In genomic region chr4:87802140-87802539, GRCm38 (mm10) we compare ENCODE assay signal across 25 mouse cellular contexts.
A peak's percentile ranks its signal among the peaks of the same experiment; 100 is the strongest.
DNase-seq lines count a peak whose midpoint lies in the region; ATAC-seq lines count a peak whose summit lies in the region.
"Had no signal": no experiment of that assay in that cellular context is flagged by ENCODE, and none has a peak within 500 bp of the region (broad histone marks: within the 10 kb centered on the region; RNA-seq: fewer than 3 reads in every experiment).

No protein-coding gene starts in this region.

- H3K4me3 ChIP-seq in heart, embryonic 10.5 days = no peak overlapping the region
- H3K4me3 ChIP-seq in heart, embryonic 12.5 days = no peak overlapping the region
- no peak overlapping the region; the same call in 1 of the 2 replicates for H3K4me3 ChIP-seq in neural tube, embryonic 11.5 days (ENCODE audit: low read depth, low read length)
- H3K4me3 ChIP-seq in neural tube, embryonic 15.5 days (replicated peaks) = no peak overlapping the region
- H3K4me3 ChIP-seq: embryonic facial prominence, embryonic 10.5 days; hindbrain, embryonic 13.5 days; kidney, embryonic 15.5 days; lung, embryonic 15.5 days had no signal

- H3K9me3 ChIP-seq in heart, embryonic 10.5 days = no peaks in the 10 kb centered on the region
- no peaks in the 10 kb centered on the region for H3K9me3 ChIP-seq in heart, embryonic 12.5 days (replicated peaks)
- H3K9me3 ChIP-seq in neural tube, embryonic 11.5 days (ENCODE audit: control insufficient read depth, low read length) = no peaks in the 10 kb centered on the region
- H3K9me3 ChIP-seq in neural tube, embryonic 15.5 days (replicated peaks) = no peaks in the 10 kb centered on the region
- H3K9me3 ChIP-seq: embryonic facial prominence, embryonic 10.5 days; hindbrain, embryonic 13.5 days; kidney, embryonic 15.5 days; lung, embryonic 15.5 days had no signal

- H3K36me3 ChIP-seq in heart, embryonic 10.5 days = no peaks in the 10 kb centered on the region
- no peaks in the 10 kb centered on the region for H3K36me3 ChIP-seq in heart, embryonic 12.5 days
- H3K36me3 ChIP-seq in neural tube, embryonic 11.5 days (ENCODE audit: control insufficient read depth, insufficient read depth, low read length) = no peaks in the 10 kb centered on the region
- H3K36me3 ChIP-seq in neural tube, embryonic 15.5 days = no peaks in the 10 kb centered on the region
- H3K36me3 ChIP-seq: embryonic facial prominence, embryonic 10.5 days; hindbrain, embryonic 13.5 days; kidney, embryonic 15.5 days; lung, embryonic 15.5 days had no signal

- DNase-seq in embryo, embryonic 10 days (ENCODE audit: low spot score) = peak; percentile 13
- DNase-seq in embryo, embryonic 10.5 days (ENCODE audit: low spot score) = no peak
- DNase-seq in heart, embryonic 10.5 days (ENCODE audit: low spot score) = no peak
- no peak for DNase-seq in neural tube, embryonic 11.5 days (ENCODE audit: low spot score)
- no peak for DNase-seq in lung, postnatal 25 days (ENCODE audit: low spot score)
- DNase-seq in cerebellum, adult 11 months = no peak
- DNase-seq: adrenal gland, adult 8-10 months; cerebellum, adult 18-20 months; cerebellum, postnatal 25 days; gastrocnemius, postnatal 14 days; heart, adult 11 months; heart, postnatal 36 days; kidney, adult 11 months; kidney, postnatal 4 days; lung, postnatal 4 days; thymus, adult 18-20 months; thymus, postnatal 4 days had no signal

- peaks cover 25% of the 10 kb centered on the region for H3K4me1 ChIP-seq in heart, embryonic 10.5 days
- peaks cover 21% of the 10 kb centered on the region for H3K4me1 ChIP-seq in heart, embryonic 12.5 days (replicated peaks)
- H3K4me1 ChIP-seq in neural tube, embryonic 11.5 days (ENCODE audit: control insufficient read depth, insufficient read depth, low read length) = peaks cover 44% of the 10 kb centered on the region
- H3K4me1 ChIP-seq in neural tube, embryonic 15.5 days = peaks cover 15% of the 10 kb centered on the region; the same call in 1 of the 2 replicates

- no peak overlapping the region for H3K9ac ChIP-seq in heart, embryonic 12.5 days
- no peak overlapping the region for H3K9ac ChIP-seq in neural tube, embryonic 11.5 days (ENCODE audit: low read length)
- H3K9ac ChIP-seq in neural tube, embryonic 15.5 days (replicated peaks) = no peak overlapping the region
- H3K9ac ChIP-seq: hindbrain, embryonic 13.5 days; kidney, embryonic 15.5 days; lung, embryonic 15.5 days had no signal

- ATAC-seq in heart, embryonic 12.5 days (ENCODE audit: insufficient number of reproducible peaks, low FRiP score) = no peak
- peak; percentile 68 for ATAC-seq in neural tube, embryonic 11.5 days (ENCODE audit: insufficient read depth, low FRiP score, low TSS enrichment)
- no peak for ATAC-seq in neural tube, embryonic 15.5 days (ENCODE audit: low FRiP score)
- ATAC-seq: activated CD4-positive, CD25-positive, alpha-beta regulatory T cell, adult 4 months; forebrain, embryonic 14.5 days had no signal

- peak overlapping the region; percentile 42 for H3K27ac ChIP-seq in heart, embryonic 10.5 days
- no peak overlapping the region for H3K27ac ChIP-seq in heart, embryonic 12.5 days (ENCODE audit: poor library complexity, severe bottlenecking)
- peak overlapping the region; percentile 67 for H3K27ac ChIP-seq in neural tube, embryonic 11.5 days (ENCODE audit: low read depth, low read length)
- H3K27ac ChIP-seq in neural tube, embryonic 15.5 days (replicated peaks) = no peak overlapping the region
- H3K27ac ChIP-seq: embryonic facial prominence, embryonic 10.5 days; hindbrain, embryonic 13.5 days; kidney, embryonic 15.5 days; lung, embryonic 15.5 days had no signal

- H3K4me2 ChIP-seq in heart, embryonic 12.5 days = no peak overlapping the region
- no peak overlapping the region for H3K4me2 ChIP-seq in neural tube, embryonic 11.5 days (ENCODE audit: low read depth)
- no peak overlapping the region for H3K4me2 ChIP-seq in neural tube, embryonic 15.5 days
- H3K4me2 ChIP-seq: hindbrain, embryonic 13.5 days; kidney, embryonic 15.5 days; lung, embryonic 15.5 days had no signal

- WGBS in heart, embryonic 10.5 days = 80% methylated on average over 4 of the region's 4 CpGs
- 78% methylated on average over 4 of the region's 4 CpGs for WGBS in heart, embryonic 12.5 days
- 17% methylated on average over 4 of the region's 4 CpGs for WGBS in neural tube, embryonic 11.5 days
- 19% methylated on average over 4 of the region's 4 CpGs for WGBS in neural tube, embryonic 15.5 days

- H3K27me3 ChIP-seq in heart, embryonic 10.5 days (ENCODE audit: insufficient read depth, poor library complexity, severe bottlenecking) = no peaks in the 10 kb centered on the region
- no peaks in the 10 kb centered on the region for H3K27me3 ChIP-seq in heart, embryonic 12.5 days (replicated peaks)
- no peaks in the 10 kb centered on the region for H3K27me3 ChIP-seq in neural tube, embryonic 11.5 days (ENCODE audit: control insufficient read depth, insufficient read depth, low read length)
- no peaks in the 10 kb centered on the region for H3K27me3 ChIP-seq in neural tube, embryonic 15.5 days (replicated peaks)
- H3K27me3 ChIP-seq: hindbrain, embryonic 13.5 days; kidney, embryonic 15.5 days; lung, embryonic 15.5 days had no signal

Comparison
In these comparisons a context has a peak if more than half of its experiments do, and no peak if none do; other contexts are left out.
1. H3K27ac ChIP-seq: peak in heart, embryonic 10.5 days (single experiment) and neural tube, embryonic 11.5 days (single experiment); none in heart, embryonic 12.5 days (single experiment) and neural tube, embryonic 15.5 days (single experiment).